Mouse (Mus musculus) forebrain, postnatal 0 days (tissue): ENCODE results near the gene Cntn6. TPM values are rescaled to one million over a fixed set of nuclear protein-coding genes. Genes with fewer than 3 reads are reported as not detected.

Source experiments
- ATAC-seq: fragments of 200-750 bp; cut with Nextera tagmentation; 2 replicates; pipeline ENCODE4 v1.8.0; 2017; ENCODE audit warnings: mild to moderate bottlenecking, moderate library complexity
- DNase-seq: peaks from one replicate; pipeline ENCODE4 v3.0.0-alpha.2; 2015
- H3K27ac ChIP-seq: fragments of 300-500 bp; sonication (generic); 2 replicates; pipeline ENCODE4 v1.5.1; 2014; ENCODE audit warnings: low read depth, mild to moderate bottlenecking, antibody characterized with exemption, low read length, moderate library complexity, mixed read lengths
- H3K27me3 ChIP-seq: fragments of 300-500 bp; sonication (generic); 2 replicates; pipeline ENCODE4 v1.6.1; 2014; ENCODE audit warnings: mild to moderate bottlenecking, low read length, mixed read lengths; ENCODE audit not compliant: insufficient read depth
- H3K36me3 ChIP-seq: fragments of 300-500 bp; sonication (generic); 2 replicates; pipeline ENCODE4 v1.6.1; 2014; ENCODE audit warnings: mild to moderate bottlenecking, moderate library complexity; ENCODE audit not compliant: insufficient read depth
- H3K4me1 ChIP-seq: fragments of 300-500 bp; sonication (generic); 2 replicates; pipeline ENCODE4 v1.6.1; 2014; ENCODE audit warnings: antibody characterized with exemption; ENCODE audit not compliant: insufficient read depth
- H3K4me2 ChIP-seq: fragments of 300-500 bp; sonication (generic); 2 replicates; pipeline ENCODE4 v1.6.1; 2014; ENCODE audit warnings: low read depth, mild to moderate bottlenecking, moderate library complexity
- H3K4me3 ChIP-seq: fragments of 300-500 bp; sonication (generic); 2 replicates; pipeline ENCODE4 v1.5.1; 2014; ENCODE audit warnings: low read depth, low read length, mixed read lengths
- H3K9ac ChIP-seq: fragments of 300-500 bp; sonication (generic); 2 replicates; pipeline ENCODE4 v1.6.1; 2014; ENCODE audit warnings: mild to moderate bottlenecking
- H3K9me3 ChIP-seq: fragments of 300-500 bp; sonication (generic); 2 replicates; pipeline ENCODE4 v1.6.1; 2016; ENCODE audit warnings: low read length
- CTCF ChIP-seq: sonication (generic); IDR thresholded peaks from 2 replicates; pipeline ENCODE4 v1.5.1; 2016; ENCODE audit warnings: antibody characterized with exemption, control low read depth, low read depth
- WGBS: fragments of 180-500 bp; shearing (Covaris S2); extraction: QIAGEN DNeasy Blood & Tissue Kit; methylation state at CpG from one replicate; pipeline ENCODE4 v1.1.7; 2014; 5-methylcytosine and 5-hydroxymethylcytosine counted together
- polyA plus RNA-seq: library from polyadenylated mRNA; unstranded; fragments of >200 nt; fragmentation: Nextera tagmentation; extraction: Ambion mirVana; gene quantifications from 2 replicates; pipeline ENCODE4 v1.2.1, GENCODE M21; 2015
- total RNA-seq: library from RNA; depleted of rRNA; stranded (reverse); fragments of >200 nt; gene quantifications from 2 replicates; pipeline ENCODE4 v1.2.3, GENCODE M21; 2014

Gene Cntn6
- total and polyA plus RNA-seq, 2 experiments from 2014 or later, result 16.1 to 29.7 TPM

GRCm38 (mm10) chr6:104738999-104739398 is 246.4 kb downstream of the Cntn6 start:
- Histone ChIP-seq H3K27me3 (no peaks in the 10 kb centered on the region), H3K9me3 (no peaks in the 10 kb centered on the region), H3K9ac (no peak overlapping the region), H3K4me3 (no peak overlapping the region), H3K4me2 (no peak overlapping the region), H3K4me1 (no peaks in the 10 kb centered on the region), H3K36me3 (no peaks in the 10 kb centered on the region), H3K27ac (no peak overlapping the region)
- DNase-seq (no peak), ATAC-seq (no peak)
- 94% methylated on average over 4 of the region's 4 CpGs for WGBS
- TF ChIP-seq CTCF, result no peak

GRCm38 (mm10) chr6:104758125-104758524 is 265.5 kb downstream of the Cntn6 start:
- no peaks in the 10 kb centered on the region for H3K9me3 ChIP-seq
- DNase-seq, result no peak
- TF ChIP-seq CTCF, result no peak
- H3K36me3 ChIP-seq, result no peaks in the 10 kb centered on the region
- no peak overlapping the region for H3K9ac ChIP-seq
- no peak overlapping the region for H3K27ac ChIP-seq
- ATAC-seq, result no peak
- no peaks in the 10 kb centered on the region for H3K27me3 ChIP-seq
- H3K4me3 ChIP-seq, result no peak overlapping the region
- H3K4me1 ChIP-seq, result no peaks in the 10 kb centered on the region
- H3K4me2 ChIP-seq, result no peak overlapping the region

- no peak overlapping the region for H3K4me3 ChIP-seq
- H3K27me3 ChIP-seq, result no peaks in the 10 kb centered on the region
- H3K27ac ChIP-seq, result no peak overlapping the region
- no peak for TF ChIP-seq CTCF
- no peak overlapping the region for H3K4me2 ChIP-seq
- H3K9me3 ChIP-seq, result no peaks in the 10 kb centered on the region
- no peaks in the 10 kb centered on the region for H3K36me3 ChIP-seq
- no peaks in the 10 kb centered on the region for H3K4me1 ChIP-seq
- no peak overlapping the region for H3K9ac ChIP-seq
- WGBS, result 29% methylated on average over 3 of the region's 3 CpGs
- ATAC-seq, result no peak
- DNase-seq, result peak; percentile 26
Measured at GRCm38 (mm10) chr6:104761226-104761625, 268.6 kb downstream of the Cntn6 start.

GRCm38 (mm10) chr6:104783891-104784290 is 291.3 kb downstream of the Cntn6 start:
- WGBS, result 93% methylated on average over 3 of the region's 3 CpGs
- no peak overlapping the region for H3K27ac ChIP-seq
- no peak overlapping the region for H3K9ac ChIP-seq
- no peaks in the 10 kb centered on the region for H3K9me3 ChIP-seq
- no peaks in the 10 kb centered on the region for H3K27me3 ChIP-seq
- no peak for TF ChIP-seq CTCF
- no peak for DNase-seq
- H3K36me3 ChIP-seq, result no peaks in the 10 kb centered on the region
- ATAC-seq, result no peak
- H3K4me3 ChIP-seq, result no peak overlapping the region
- H3K4me1 ChIP-seq, result no peaks in the 10 kb centered on the region
- no peak overlapping the region for H3K4me2 ChIP-seq

GRCm38 (mm10) chr6:104787502-104787901 is 294.9 kb downstream of the Cntn6 start:
- H3K4me2 ChIP-seq, result no peak overlapping the region
- no peak overlapping the region for H3K9ac ChIP-seq
- no peak for DNase-seq
- H3K36me3 ChIP-seq, result no peaks in the 10 kb centered on the region
- H3K27me3 ChIP-seq, result no peaks in the 10 kb centered on the region
- no peaks in the 10 kb centered on the region for H3K9me3 ChIP-seq
- no peaks in the 10 kb centered on the region for H3K4me1 ChIP-seq
- TF ChIP-seq CTCF, result no peak
- 55% methylated on average over 2 of the region's 2 CpGs for WGBS
- no peak for ATAC-seq
- no peak overlapping the region for H3K4me3 ChIP-seq
- H3K27ac ChIP-seq, result no peak overlapping the region

- WGBS, result 19% methylated on average over 4 of the region's 4 CpGs
- TF ChIP-seq CTCF, result no peak
- Histone ChIP-seq H3K4me3 (no peak overlapping the region), H3K9ac (no peak overlapping the region), H3K9me3 (no peaks in the 10 kb centered on the region), H3K27me3 (no peaks in the 10 kb centered on the region), H3K27ac (no peak overlapping the region), H3K4me2 (no peak overlapping the region), H3K4me1 (no peaks in the 10 kb centered on the region), H3K36me3 (no peaks in the 10 kb centered on the region)
- ATAC-seq (no peak; the same call in 1 of the 2 replicates), DNase-seq (peak; percentile 24)
Measured at GRCm38 (mm10) chr6:104808526-104808925, 315.9 kb downstream of the Cntn6 start.

- Histone ChIP-seq H3K9me3 (no peaks in the 10 kb centered on the region), H3K4me3 (no peak overlapping the region), H3K4me1 (no peaks in the 10 kb centered on the region), H3K9ac (no peak overlapping the region), H3K27ac (no peak overlapping the region), H3K27me3 (no peaks in the 10 kb centered on the region), H3K4me2 (no peak overlapping the region), H3K36me3 (no peaks in the 10 kb centered on the region)
- TF ChIP-seq CTCF, result no peak
- ATAC-seq (no peak), DNase-seq (no peak)
- 87% methylated on average over 2 of the region's 2 CpGs for WGBS
Measured at GRCm38 (mm10) chr6:104815610-104816009, 323.0 kb downstream of the Cntn6 start.

- H3K9ac ChIP-seq, result no peak overlapping the region
- no peaks in the 10 kb centered on the region for H3K4me1 ChIP-seq
- no peaks in the 10 kb centered on the region for H3K36me3 ChIP-seq
- no peaks in the 10 kb centered on the region for H3K27me3 ChIP-seq
- ATAC-seq, result peak; percentile 43; the same call in 1 of the 2 replicates
- WGBS, result 17% methylated on average over 1 of the region's 1 CpGs
- H3K9me3 ChIP-seq, result no peaks in the 10 kb centered on the region
- no peak for DNase-seq
- no peak overlapping the region for H3K4me2 ChIP-seq
- no peak for TF ChIP-seq CTCF
- H3K4me3 ChIP-seq, result no peak overlapping the region
- H3K27ac ChIP-seq, result no peak overlapping the region
Measured at GRCm38 (mm10) chr6:104879711-104880110, 387.1 kb downstream of the Cntn6 start.
